Mouse (Mus musculus): Measurements from ENCODE around the gene Jade3. TPM values are rescaled to one million over a fixed set of nuclear protein-coding genes. Genes with fewer than 3 reads are reported as not detected.

Jade3 gene
- polyA plus RNA-seq, 1 experiment from 2014 or later = 5.3 TPM

DNA sequence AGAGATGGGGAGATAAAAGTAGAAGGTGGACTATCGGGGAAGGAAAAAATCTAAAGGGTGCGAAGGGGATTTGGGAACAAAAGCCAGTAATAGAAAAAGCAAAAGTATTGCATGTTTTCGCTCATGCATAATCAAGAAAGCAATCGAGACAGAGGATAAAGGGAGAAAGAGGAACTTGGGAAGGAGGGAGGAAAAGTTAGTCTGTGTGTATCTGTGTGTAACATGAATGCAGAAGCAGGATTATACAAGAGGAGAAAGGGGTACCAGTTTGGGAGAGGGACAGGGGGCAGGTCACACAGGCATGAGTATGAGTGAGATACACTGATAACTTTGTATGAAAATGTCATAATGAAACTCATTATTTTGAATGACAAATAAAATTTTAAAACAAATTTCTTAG is 14.1 kb upstream of the Jade3 start:
- WGBS = 80% methylated on average over 4 of the region's 4 CpGs
- Histone ChIP-seq H3K36me3 (ENCODE audit: control insufficient read depth, insufficient read depth, low read length) (no peaks in the 10 kb centered on the region), H3K9me3 (replicated peaks; ENCODE audit: control insufficient read depth, low read length, poor library complexity, severe bottlenecking) (no peaks in the 10 kb centered on the region), H3K9ac (ENCODE audit: low read depth, low read length) (no peak overlapping the region), H3K27ac (ENCODE audit: low read length) (no peak overlapping the region), H3K27me3 (ENCODE audit: control insufficient read depth, insufficient read depth, low read depth, low read length) (no peaks in the 10 kb centered on the region), H3K4me1 (ENCODE audit: control insufficient read depth, insufficient read depth, low read length) (no peaks in the 10 kb centered on the region), H3K4me2 (ENCODE audit: low read length) (no peak overlapping the region), H3K4me3 (ENCODE audit: low read depth, low read length) (no peak overlapping the region)
- ATAC-seq = no peak

DNA sequence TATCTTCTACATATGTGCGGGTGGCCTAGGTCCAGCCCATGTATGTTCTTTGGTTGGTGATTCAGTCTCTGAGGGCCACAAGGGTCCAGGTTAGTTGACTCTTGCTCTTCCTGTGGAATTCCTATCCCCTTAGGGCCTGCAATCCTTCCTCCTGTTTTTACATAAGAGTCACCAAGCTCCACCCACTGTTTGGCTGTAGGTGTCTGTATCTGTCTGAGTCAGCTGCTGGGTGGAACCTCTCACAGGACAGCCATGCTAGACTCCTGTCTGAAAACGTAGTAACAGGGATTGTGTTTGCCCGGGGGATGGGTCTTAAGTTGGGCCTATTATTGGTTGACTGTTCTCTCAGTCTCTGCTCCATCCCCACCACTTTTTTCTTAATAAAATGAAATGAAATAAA is 13.3 kb upstream of the Jade3 start:
- Histone ChIP-seq H3K9me3 (replicated peaks; ENCODE audit: control insufficient read depth, low read length, poor library complexity, severe bottlenecking) (no peaks in the 10 kb centered on the region), H3K9ac (ENCODE audit: low read depth, low read length) (no peak overlapping the region), H3K4me1 (ENCODE audit: control insufficient read depth, insufficient read depth, low read length) (no peaks in the 10 kb centered on the region), H3K27me3 (ENCODE audit: control insufficient read depth, insufficient read depth, low read depth, low read length) (no peaks in the 10 kb centered on the region), H3K4me3 (ENCODE audit: low read depth, low read length) (no peak overlapping the region), H3K36me3 (ENCODE audit: control insufficient read depth, insufficient read depth, low read length) (no peaks in the 10 kb centered on the region), H3K4me2 (ENCODE audit: low read length) (no peak overlapping the region), H3K27ac (ENCODE audit: low read length) (no peak overlapping the region)
- WGBS = 86% methylated on average over 3 of the region's 3 CpGs
- ATAC-seq = no peak

DNA sequence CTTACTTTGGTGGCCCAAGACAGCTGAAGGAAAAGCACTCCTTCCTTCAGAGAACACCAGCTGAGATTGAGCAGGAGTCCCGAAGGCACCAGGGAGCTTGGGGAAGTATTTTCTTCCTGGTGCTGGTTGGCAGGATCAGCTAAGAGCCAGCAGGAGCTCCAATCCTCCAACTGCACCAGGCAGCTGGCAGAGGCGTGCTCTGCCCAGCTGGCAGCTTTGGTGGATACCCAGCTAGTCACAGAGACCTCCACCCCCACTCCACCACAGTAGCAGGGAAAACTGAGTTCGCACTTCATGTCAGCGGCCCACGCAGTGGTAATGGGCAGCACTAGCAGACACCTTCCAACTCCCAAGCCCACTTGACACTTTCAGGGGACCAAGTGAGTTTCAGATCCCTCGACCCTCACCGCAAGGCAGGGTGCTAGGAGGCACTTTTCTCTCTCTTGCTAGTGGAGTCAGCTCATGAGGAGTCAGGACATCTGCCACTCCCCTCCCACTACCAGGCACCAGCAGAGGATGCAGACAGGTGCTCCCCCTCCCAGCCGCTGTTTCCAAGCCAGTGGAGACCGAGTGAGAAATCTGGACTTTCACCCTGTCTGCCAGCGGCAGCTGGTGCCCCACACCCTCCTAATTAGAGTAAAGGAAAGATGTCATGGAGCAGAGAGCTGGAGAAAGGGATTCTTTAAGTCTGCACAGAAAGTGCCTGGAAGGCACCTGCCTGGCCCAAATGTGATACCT is 10.4 kb upstream of the Jade3 start:
- 61% methylated on average over 10 of the region's 10 CpGs for WGBS
- Histone ChIP-seq H3K4me1 (ENCODE audit: control insufficient read depth, insufficient read depth, low read length) (no peaks in the 10 kb centered on the region), H3K4me3 (ENCODE audit: low read depth, low read length) (no peak overlapping the region), H3K27me3 (ENCODE audit: control insufficient read depth, insufficient read depth, low read depth, low read length) (no peaks in the 10 kb centered on the region), H3K27ac (ENCODE audit: low read length) (no peak overlapping the region), H3K9ac (ENCODE audit: low read depth, low read length) (no peak overlapping the region), H3K9me3 (replicated peaks; ENCODE audit: control insufficient read depth, low read length, poor library complexity, severe bottlenecking) (no peaks in the 10 kb centered on the region), H3K4me2 (ENCODE audit: low read length) (no peak overlapping the region), H3K36me3 (ENCODE audit: control insufficient read depth, insufficient read depth, low read length) (no peaks in the 10 kb centered on the region)
- ATAC-seq = no peak

DNA sequence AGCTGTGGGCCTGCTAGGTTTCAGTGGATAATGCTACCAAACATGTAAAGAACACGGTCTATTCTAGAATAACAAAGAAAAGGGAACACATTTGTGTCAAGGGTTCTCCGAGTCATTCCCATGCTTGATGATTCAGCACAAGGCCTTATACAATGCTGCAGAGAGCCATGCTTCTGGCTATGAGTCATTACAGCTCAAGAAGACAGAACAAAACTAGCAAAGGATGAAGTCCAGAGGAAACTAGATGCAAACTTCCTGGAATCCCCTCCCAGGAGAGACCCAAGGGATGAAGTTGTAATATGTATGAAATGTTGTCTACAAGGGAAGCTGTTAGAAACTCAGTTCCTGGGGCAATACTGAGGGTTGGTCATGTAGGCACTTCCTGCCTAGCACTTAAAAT is 7.0 kb upstream of the Jade3 start:
- no peak overlapping the region for H3K9ac ChIP-seq (ENCODE audit: low read depth, low read length)
- 83% methylated on average over 2 of the region's 2 CpGs for WGBS
- no peak for ATAC-seq
- H3K27me3 ChIP-seq (ENCODE audit: control insufficient read depth, insufficient read depth, low read depth, low read length) = no peaks in the 10 kb centered on the region
- no peaks in the 10 kb centered on the region for H3K9me3 ChIP-seq (replicated peaks; ENCODE audit: control insufficient read depth, low read length, poor library complexity, severe bottlenecking)
- no peak overlapping the region for H3K4me3 ChIP-seq (ENCODE audit: low read depth, low read length)
- H3K36me3 ChIP-seq (ENCODE audit: control insufficient read depth, insufficient read depth, low read length) = no peaks in the 10 kb centered on the region
- no peak overlapping the region for H3K27ac ChIP-seq (ENCODE audit: low read length)
- no peaks in the 10 kb centered on the region for H3K4me1 ChIP-seq (ENCODE audit: control insufficient read depth, insufficient read depth, low read length)
- no peak overlapping the region for H3K4me2 ChIP-seq (ENCODE audit: low read length)

DNA sequence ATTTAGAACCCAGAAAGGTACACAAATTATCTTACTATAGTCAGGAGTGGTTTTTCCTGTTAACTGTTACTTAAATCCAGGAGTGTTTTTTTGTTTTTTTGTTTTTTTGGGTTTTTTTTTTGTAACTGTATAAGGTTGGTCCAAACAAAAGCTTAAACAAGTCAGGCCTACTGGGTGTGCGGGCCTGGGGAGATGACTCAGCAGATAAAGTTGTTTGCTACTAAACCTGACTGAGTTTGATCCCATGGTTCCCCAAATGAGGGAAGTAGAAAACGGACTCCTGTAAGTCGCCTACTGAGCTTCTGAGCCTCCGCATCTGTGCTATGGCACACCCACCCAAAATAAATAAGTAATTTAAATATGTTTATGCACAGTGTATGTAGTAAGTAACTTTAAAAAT is 6.0 kb upstream of the Jade3 start:
- Histone ChIP-seq H3K4me1 (ENCODE audit: control insufficient read depth, insufficient read depth, low read length) (no peaks in the 10 kb centered on the region), H3K4me3 (ENCODE audit: low read depth, low read length) (no peak overlapping the region), H3K9ac (ENCODE audit: low read depth, low read length) (no peak overlapping the region), H3K27ac (ENCODE audit: low read length) (no peak overlapping the region), H3K4me2 (ENCODE audit: low read length) (no peak overlapping the region), H3K27me3 (ENCODE audit: control insufficient read depth, insufficient read depth, low read depth, low read length) (no peaks in the 10 kb centered on the region), H3K9me3 (replicated peaks; ENCODE audit: control insufficient read depth, low read length, poor library complexity, severe bottlenecking) (no peaks in the 10 kb centered on the region), H3K36me3 (ENCODE audit: control insufficient read depth, insufficient read depth, low read length) (no peaks in the 10 kb centered on the region)
- 85% methylated on average over 4 of the region's 4 CpGs for WGBS
- ATAC-seq = no peak

DNA sequence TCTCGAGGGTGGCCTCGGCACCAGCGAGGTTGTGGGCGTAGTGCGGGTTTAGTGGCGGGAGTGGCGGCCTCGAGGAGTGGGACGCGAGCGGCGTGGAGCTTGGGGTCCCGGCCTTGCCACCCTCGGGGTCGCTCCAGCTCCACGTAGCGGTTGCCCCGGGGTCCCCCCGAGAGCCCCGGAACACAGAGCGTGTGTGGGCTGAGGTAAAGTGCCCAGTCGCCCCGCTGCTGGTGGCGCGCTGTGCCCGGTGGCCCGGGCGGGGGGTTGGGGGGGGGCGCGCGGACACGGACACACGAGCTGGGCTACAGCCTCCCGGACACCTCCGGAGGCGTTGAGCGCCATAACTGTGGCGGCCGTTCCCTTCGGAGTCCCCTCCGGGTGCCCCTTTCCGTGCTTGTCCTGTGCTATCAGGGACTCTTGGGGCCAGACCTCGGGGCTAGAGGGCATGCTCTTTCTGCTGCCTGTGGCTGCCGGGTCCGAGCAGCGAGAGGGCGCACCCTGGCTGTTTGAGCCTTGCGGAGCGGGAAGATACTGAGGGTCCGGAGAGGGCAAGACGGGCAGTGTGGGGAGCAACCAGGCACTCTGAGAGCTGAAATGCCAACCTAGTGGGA is 456 bp downstream of the Jade3 start:
- Histone ChIP-seq H3K36me3 (ENCODE audit: control insufficient read depth, insufficient read depth, low read length) (no peaks in the 10 kb centered on the region), H3K4me1 (ENCODE audit: control insufficient read depth, insufficient read depth, low read length) (peaks cover 4% of the 10 kb centered on the region), H3K9ac (ENCODE audit: low read depth, low read length) (peak overlapping the region; percentile 67), H3K27ac (ENCODE audit: low read length) (peak overlapping the region; percentile 87), H3K4me3 (ENCODE audit: low read depth, low read length) (peak overlapping the region; percentile 62), H3K4me2 (ENCODE audit: low read length) (peak overlapping the region; percentile 64), H3K27me3 (ENCODE audit: control insufficient read depth, insufficient read depth, low read depth, low read length) (no peaks in the 10 kb centered on the region), H3K9me3 (replicated peaks; ENCODE audit: control insufficient read depth, low read length, poor library complexity, severe bottlenecking) (no peaks in the 10 kb centered on the region)
- peak; percentile 39 for ATAC-seq
- WGBS = 28% methylated on average over 31 of the region's 51 CpGs

DNA sequence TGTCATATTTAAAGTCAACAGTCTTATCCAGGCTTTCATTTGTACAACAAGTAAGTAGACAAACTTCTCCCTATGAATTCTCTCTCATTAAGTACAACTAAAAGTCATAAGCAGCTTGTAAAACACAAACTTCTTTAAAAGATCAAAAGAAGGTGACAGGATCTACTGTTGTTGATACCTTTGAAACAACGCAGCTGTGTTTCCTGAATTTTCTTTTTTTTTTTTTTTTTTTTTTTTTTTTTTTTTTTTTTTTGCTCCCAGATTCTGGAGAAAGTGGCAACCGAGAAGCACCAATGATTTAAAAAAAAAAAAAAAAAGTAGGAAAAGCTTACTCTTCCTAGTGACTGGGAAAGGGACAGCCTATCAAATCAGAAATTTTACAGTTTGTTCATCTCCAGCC is 57.7 kb downstream of the Jade3 start:
- no peak overlapping the region for H3K4me2 ChIP-seq (ENCODE audit: low read length)
- 79% methylated on average over 2 of the region's 2 CpGs for whole genome bisulfite sequencing
- no peak overlapping the region for H3K4me3 ChIP-seq (ENCODE audit: low read depth, low read length)
- no peaks in the 10 kb centered on the region for H3K27me3 ChIP-seq (ENCODE audit: control insufficient read depth, insufficient read depth, low read depth, low read length)
- no peak overlapping the region for H3K9ac ChIP-seq (ENCODE audit: low read depth, low read length)
- H3K36me3 ChIP-seq (ENCODE audit: control insufficient read depth, insufficient read depth, low read length) = no peaks in the 10 kb centered on the region
- no peaks in the 10 kb centered on the region for H3K4me1 ChIP-seq (ENCODE audit: control insufficient read depth, insufficient read depth, low read length)
- no peak for ATAC-seq
- no peaks in the 10 kb centered on the region for H3K9me3 ChIP-seq (replicated peaks; ENCODE audit: control insufficient read depth, low read length, poor library complexity, severe bottlenecking)
- H3K27ac ChIP-seq (ENCODE audit: low read length) = no peak overlapping the region

DNA sequence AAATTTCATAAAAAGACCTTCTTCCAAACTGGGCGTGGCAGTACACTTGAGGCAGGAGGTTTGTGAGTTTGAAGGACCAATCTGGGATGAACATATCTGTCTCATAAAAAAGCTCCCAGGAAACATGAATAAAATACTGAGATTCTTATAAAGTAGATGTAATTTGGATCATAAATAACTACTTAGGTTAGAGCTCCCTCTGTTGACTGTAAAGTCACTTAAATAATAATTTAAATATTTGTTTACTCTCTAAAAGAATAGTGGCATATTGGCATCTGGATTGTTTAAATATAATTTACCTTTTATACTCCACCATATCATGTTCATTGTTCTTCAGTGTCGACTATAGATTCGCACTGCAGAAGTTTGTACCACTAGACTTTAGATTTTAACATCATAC is 72.2 kb downstream of the Jade3 start:
- H3K4me3 ChIP-seq (ENCODE audit: low read depth, low read length) = no peak overlapping the region
- no peak overlapping the region for H3K27ac ChIP-seq (ENCODE audit: low read length)
- no peaks in the 10 kb centered on the region for H3K27me3 ChIP-seq (ENCODE audit: control insufficient read depth, insufficient read depth, low read depth, low read length)
- no peak for ATAC-seq
- no peak overlapping the region for H3K9ac ChIP-seq (ENCODE audit: low read depth, low read length)
- 0 out of 2 replicates have a peak, but pooled peaks cover 4% of the 10 kb centered on the region for H3K36me3 ChIP-seq (ENCODE audit: control insufficient read depth, insufficient read depth, low read length)
- WGBS = 88% methylated on average over 3 of the region's 3 CpGs
- no peak overlapping the region for H3K4me2 ChIP-seq (ENCODE audit: low read length)
- H3K9me3 ChIP-seq (replicated peaks; ENCODE audit: control insufficient read depth, low read length, poor library complexity, severe bottlenecking) = no peaks in the 10 kb centered on the region
- H3K4me1 ChIP-seq (ENCODE audit: control insufficient read depth, insufficient read depth, low read length) = no peaks in the 10 kb centered on the region

DNA sequence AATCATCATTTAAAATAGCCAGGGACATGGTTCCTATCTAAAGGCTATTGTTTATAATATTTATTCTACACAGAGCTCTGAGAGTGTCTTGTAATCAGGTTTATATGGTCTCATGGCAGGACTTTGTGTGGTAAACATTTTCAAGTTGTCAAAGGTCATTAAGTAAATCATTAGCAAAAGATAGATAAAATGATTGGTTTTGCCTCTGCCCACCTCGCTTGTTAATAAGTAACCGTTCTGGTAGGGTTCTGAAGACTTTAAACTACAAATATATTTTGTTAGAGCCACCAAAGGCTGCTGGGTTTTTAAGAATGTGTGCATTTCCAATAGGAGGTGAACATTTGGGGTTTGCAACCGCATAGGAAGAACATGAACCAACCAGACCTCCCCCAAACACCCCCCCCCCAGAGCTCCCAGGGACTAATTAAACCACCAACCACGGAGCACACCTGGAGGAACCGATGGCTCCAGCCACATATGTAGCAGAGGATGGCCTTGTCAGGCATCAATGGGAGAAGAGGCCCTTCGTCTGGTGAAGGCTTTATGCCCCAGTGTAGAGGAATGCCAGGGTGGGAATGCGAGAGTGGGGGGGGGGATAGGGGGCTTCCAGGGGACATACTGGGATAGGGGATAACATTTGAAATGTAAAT is 94.9 kb downstream of the Jade3 start:
- no peak overlapping the region for H3K9ac ChIP-seq (ENCODE audit: low read depth, low read length)

More for the DNA sequence above, 94.9 kb downstream of the Jade3 start:
- no peaks in the 10 kb centered on the region for H3K4me1 ChIP-seq (ENCODE audit: control insufficient read depth, insufficient read depth, low read length)
- no peak for ATAC-seq
- no peak overlapping the region for H3K4me3 ChIP-seq (ENCODE audit: low read depth, low read length)
- H3K4me2 ChIP-seq (ENCODE audit: low read length) = no peak overlapping the region
- no peaks in the 10 kb centered on the region for H3K27me3 ChIP-seq (ENCODE audit: control insufficient read depth, insufficient read depth, low read depth, low read length)
- no peak overlapping the region for H3K27ac ChIP-seq (ENCODE audit: low read length)
- H3K36me3 ChIP-seq (ENCODE audit: control insufficient read depth, insufficient read depth, low read length) = no peaks in the 10 kb centered on the region
- H3K9me3 ChIP-seq (replicated peaks; ENCODE audit: control insufficient read depth, low read length, poor library complexity, severe bottlenecking) = no peaks in the 10 kb centered on the region
- WGBS = 87% methylated on average over 7 of the region's 7 CpGs

All from midbrain, embryonic 16.5 days (tissue).